Mouse (Mus musculus): ENCODE measurements around the gene Gm49510.

GRCm38 (mm10) chr15:78850059-78850824 lies 49.2 kb upstream of the Gm49510 start:
- TF ChIP-seq POLR2A (IDR thresholded peaks at IDR 0.05; ENCODE audit: low read depth, low read length) (no peak), CTCF (conservative IDR thresholded peaks at IDR 0.05; ENCODE audit: insufficient read depth, insufficient read length, low read depth, low read length) (no peak)

All from kidney, adult 2 months (tissue).